Mouse (Mus musculus): ENCODE measurements around the gene Nupr1l.

DNA sequence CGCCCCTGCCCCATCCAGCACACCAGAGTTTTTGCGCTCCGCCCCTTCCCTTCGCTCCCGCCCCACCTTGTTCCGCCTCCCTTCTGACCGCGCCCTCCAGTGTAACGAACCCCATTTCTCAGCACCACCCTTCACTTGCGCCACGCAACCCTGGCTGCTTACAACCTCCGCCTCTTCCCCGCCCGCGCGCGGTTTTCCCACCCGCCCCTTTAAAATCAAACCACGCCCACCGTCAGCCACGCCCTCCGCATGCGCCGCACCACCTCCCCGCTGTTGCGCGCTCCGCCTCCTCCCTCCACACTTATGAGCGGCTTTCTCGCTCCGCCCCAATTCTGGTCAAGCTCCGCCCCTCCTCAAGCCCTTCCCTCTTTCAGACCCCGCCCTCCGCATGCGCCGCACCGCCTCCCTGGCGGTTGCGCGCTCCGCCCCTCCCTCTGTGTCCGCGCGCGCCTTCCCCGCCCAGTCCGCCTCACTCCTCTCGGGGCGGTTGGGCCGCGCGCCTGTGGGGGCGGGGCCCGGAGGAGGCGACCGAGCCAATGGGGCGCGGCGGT, 33.2 kb downstream of the Nupr1l start, which contains the start of gene Vkorc1l1:
- no peak for TF ChIP-seq CTCF (IDR thresholded peaks at IDR 0.05; ENCODE audit: low read depth, low read length)
- no peak for TF ChIP-seq TAL1 (conservative IDR thresholded peaks at IDR 0.05; ENCODE audit: low read depth, low read length)
